Comparison of ENCODE assay signal across 8 mouse cellular contexts in the genomic region with DNA sequence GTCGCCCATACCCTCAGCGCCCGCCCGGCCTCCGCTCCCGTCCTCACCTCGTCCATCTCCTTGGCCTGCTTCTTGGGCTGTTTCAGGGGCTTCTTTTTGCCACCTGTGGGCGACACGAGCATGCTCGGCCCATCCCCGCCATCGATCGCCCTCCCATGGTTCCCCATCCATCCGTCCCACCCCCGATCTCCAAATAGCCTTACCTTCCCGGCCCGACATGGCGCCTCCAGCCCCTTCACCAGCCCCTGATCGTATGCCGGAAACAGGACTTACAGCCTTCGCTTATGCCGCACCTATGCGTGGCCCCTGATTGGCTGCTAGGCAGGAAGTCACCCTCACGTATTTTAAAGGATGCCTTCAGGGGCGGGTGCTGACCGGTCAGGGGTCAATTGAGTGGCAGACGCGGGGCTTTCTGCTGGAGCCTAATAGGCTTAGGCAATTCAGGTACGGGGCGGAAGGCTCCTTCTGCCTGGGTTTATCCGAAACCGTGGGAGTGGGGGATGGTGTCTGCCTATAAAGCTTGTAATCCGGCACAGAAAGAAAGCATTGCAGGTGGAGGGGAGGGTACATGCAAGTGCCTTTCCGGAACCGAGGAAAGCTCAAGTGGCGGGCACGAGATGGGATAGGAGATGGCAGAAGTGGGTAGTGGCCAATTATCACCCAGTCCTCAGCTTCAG. TPM values are rescaled to one million over a fixed set of nuclear protein-coding genes. Genes with fewer than 3 reads are reported as not detected.
A peak's percentile ranks its signal among the peaks of the same experiment; 100 is the strongest.
DNase-seq lines count a peak whose midpoint lies in the region; ATAC-seq lines count a peak whose summit lies in the region.

A gene (plus strand): TSS at position 370 of the 677 bp plus-strand sequence.
A gene (minus strand): TSS at position 464 of the 677 bp plus-strand sequence.

- H3K27me3 ChIP-seq in intestine, embryonic 14.5 days (replicated peaks; ENCODE audit: control insufficient read depth, insufficient read depth, low read length), result no peaks in the 10 kb centered on the region

- H3K27ac ChIP-seq in intestine, embryonic 14.5 days (ENCODE audit: low read depth), result peak within 1 kb of the TSS; percentile 43

- H3K9me3 ChIP-seq in intestine, embryonic 14.5 days (ENCODE audit: control insufficient read depth, low read length), result no peaks in the 10 kb centered on the region

- peak; percentile 91 to 97 for DNase-seq in adrenal gland, adult (ENCODE audit: inconsistent age in 2 of 2, low spot score in 1 of 2)
- DNase-seq in embryo, embryonic 10 days (ENCODE audit: low spot score), result peak; percentile 95
- DNase-seq in gastrocnemius, postnatal 14 days, result peak; percentile 77
- peak; percentile 88 for DNase-seq in intestine, embryonic 14.5 days (ENCODE audit: low spot score)
- DNase-seq in left cerebral cortex, postnatal 10 days (ENCODE audit: extremely low spot score in 1 of 2, low spot score in 2 of 2), result peak; percentile 89
- peak; percentile 94 to 96 for DNase-seq in right cerebral cortex, postnatal 10 days (ENCODE audit: low spot score in 2 of 2)
- DNase-seq in urinary bladder, postnatal 36 days (ENCODE audit: low spot score in 2 of 2), result peak; percentile 74 to 86

- peak; percentile 98 for ATAC-seq in intestine, embryonic 14.5 days (replicated peaks; ENCODE audit: low FRiP score, low TSS enrichment, low read depth)
- peak; percentile 96 for ATAC-seq in megakaryocyte progenitor cell, adult 5-6 weeks (replicated peaks; ENCODE audit: poor library complexity)

- intact Hi-C loops in gastrocnemius, postnatal 14 days (cut with DNase I; ENCODE audit: low total_unique reads), result no loop called here
- intact Hi-C loops in left cerebral cortex, postnatal 10 days (cut with DNase I), result no loop called here

- peak within 1 kb of the TSS; percentile 87 for H3K4me2 ChIP-seq in intestine, embryonic 14.5 days (ENCODE audit: low read length)

- H3K36me3 ChIP-seq in intestine, embryonic 14.5 days (ENCODE audit: control insufficient read depth, insufficient read depth, low read length), result peaks cover 20% of the 10 kb centered on the region

- under 1% methylated on average over 37 of the region's 37 CpGs for WGBS in intestine, embryonic 14.5 days

- peak within 1 kb of the TSS; percentile 68 for H3K9ac ChIP-seq in intestine, embryonic 14.5 days (ENCODE audit: low read length)

- H3K4me3 ChIP-seq in intestine, embryonic 14.5 days (ENCODE audit: low read depth, low read length), result peak within 1 kb of the TSS; percentile 77

- H3K4me1 ChIP-seq in intestine, embryonic 14.5 days (replicated peaks; ENCODE audit: control insufficient read depth, insufficient read depth, low read length), result peaks cover 20% of the 10 kb centered on the region

RNA-seq across cellular contexts. Expression of the first gene that starts in this region (rescaled TPM):
- total RNA-seq in gastrocnemius, postnatal 14 days (2021), result 1 to 10 TPM; 7.3 to 7.8 TPM
- 12.9 and 14.5 TPM in 2 replicates for polyA plus RNA-seq in intestine, embryonic 14.5 days (2014; fragmentation: Nextera tagmentation; extraction: Ambion mirVana)
- 1 to 10 TPM; 6.4 TPM for total RNA-seq in left cerebral cortex, postnatal 10 days (2021)
- 5.8 and 8.6 TPM in 2 replicates for total RNA-seq in megakaryocyte progenitor cell, adult 5-6 weeks (2015)
- 14.6 and 15.2 TPM in 2 replicates for total RNA-seq in megakaryocyte progenitor cell, adult 5-6 weeks (2017)

RNA-seq across cellular contexts. Expression of the second gene that starts in this region (rescaled TPM):
- 100 to 1,000 TPM; 184 to 190 TPM for total RNA-seq in gastrocnemius, postnatal 14 days (2021)
- polyA plus RNA-seq in intestine, embryonic 14.5 days (2014; fragmentation: Nextera tagmentation; extraction: Ambion mirVana), result 682 and 702 TPM in 2 replicates
- total RNA-seq in left cerebral cortex, postnatal 10 days (2021), result 100 to 1,000 TPM; 384 to 385 TPM
- 411 and 433 TPM in 2 replicates for total RNA-seq in megakaryocyte progenitor cell, adult 5-6 weeks (2015)
- total RNA-seq in megakaryocyte progenitor cell, adult 5-6 weeks (2017), result 121 and 130 TPM in 2 replicates

Comparison
In these comparisons a context has a peak if more than half of its experiments do, and no peak if none do; other contexts are left out.
1. Peak in every context shown above with its lines: DNase-seq, ATAC-seq, H3K4me3 ChIP-seq and H3K27ac ChIP-seq.